In the genomic region with DNA sequence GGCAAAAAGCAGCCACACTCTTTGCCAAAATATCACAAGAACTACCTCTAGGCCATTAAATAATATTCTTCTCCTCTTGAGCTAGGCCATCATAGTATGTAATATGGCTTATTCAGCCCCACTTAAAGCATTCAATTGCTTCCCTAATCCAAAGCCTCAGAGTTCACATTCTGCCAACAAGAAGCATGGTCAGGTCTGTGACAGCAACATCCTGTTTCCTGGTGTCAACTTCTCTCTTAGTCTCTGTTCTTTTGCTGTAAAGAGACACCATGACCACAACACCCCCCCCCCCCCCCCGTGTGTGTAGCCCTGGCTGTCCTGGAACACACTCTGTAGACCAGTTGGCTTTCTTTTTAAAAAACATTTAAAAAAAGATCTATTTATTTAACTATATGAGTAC, we compare ENCODE assay signal across 15 mouse cellular contexts.
"Had no signal": no experiment of that assay in that cellular context is flagged by ENCODE, and none has a peak within 500 bp of the region (broad histone marks: within the 10 kb centered on the region; RNA-seq: fewer than 3 reads in every experiment).

No protein-coding gene starts in this region.

- ATAC-seq: hindbrain, embryonic 16.5 days; inflammation-experienced regulatory T-cells, adult 6 months; intestine, embryonic 15.5 days; intestine, postnatal 0 days had no signal

- DNase-seq: gastrocnemius, postnatal 14 days; heart, adult 11 months; heart, adult 2 months; heart, postnatal 14 days; heart, postnatal 4 days; kidney, adult 18-20 months; kidney, adult 8-10 months; kidney, postnatal 10 days; kidney, postnatal 36 days; liver; liver, embryonic 13.5 days had no signal
